Mouse (Mus musculus) bone marrow, adult 2 months (tissue): ENCODE results near the gene Erich6.

Experiments
- CTCF ChIP-seq: fragments of 200-500 bp; IDR thresholded peaks from 2 replicates; pipeline ENCODE4 v1.5.1; 2011; ENCODE audit warnings: low read length, control low read depth; ENCODE audit not compliant: control insufficient read depth, insufficient read depth
- POLR2A ChIP-seq: fragments of 200-500 bp; IDR thresholded peaks from 2 replicates; pipeline ENCODE4 v1.6.1; 2011; ENCODE audit warnings: low read depth, mild to moderate bottlenecking, control low read depth, low read length, borderline replicate concordance; ENCODE audit not compliant: control insufficient read depth

DNA sequence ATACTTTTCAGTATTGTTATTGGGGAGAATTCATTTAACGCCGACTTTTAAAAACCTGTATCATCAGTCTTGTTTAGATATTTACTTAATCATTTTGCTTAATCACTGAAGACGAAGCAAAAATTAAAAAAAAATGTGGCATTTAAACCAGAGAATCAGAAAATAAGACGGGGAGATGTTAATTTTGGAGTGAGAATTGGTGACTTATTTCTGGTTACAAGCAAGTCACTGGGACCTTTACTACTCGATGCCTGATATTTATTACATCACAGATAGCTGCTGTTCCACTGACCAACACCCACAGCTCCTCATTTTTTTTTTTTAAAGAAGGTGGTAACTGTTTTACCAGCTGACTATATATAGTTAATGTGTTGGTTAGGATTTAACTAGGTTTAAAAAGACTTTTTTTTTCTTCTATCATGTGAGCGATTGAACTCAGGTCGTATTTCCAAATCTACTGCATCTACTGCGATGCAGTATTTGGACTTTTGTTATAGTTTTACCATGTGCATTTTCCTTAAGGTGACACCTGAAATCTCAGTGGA, 59.4 kb downstream of the Erich6 start:
- TF ChIP-seq CTCF (no peak), POLR2A (no peak)
